Mouse (Mus musculus) liver, postnatal 0 days (tissue): ENCODE data around the gene Artn.

Experiments used
- CTCF ChIP-seq: sonication (generic); IDR thresholded peaks from 2 replicates; pipeline ENCODE4 v1.5.1; 2016; ENCODE audit warnings: antibody characterized with exemption, low read depth
- EP300 ChIP-seq: IDR thresholded peaks from 2 replicates; pipeline ENCODE4 v1.6.1; 2016; ENCODE audit warnings: antibody characterized with exemption, low read depth, mild to moderate bottlenecking

DNA sequence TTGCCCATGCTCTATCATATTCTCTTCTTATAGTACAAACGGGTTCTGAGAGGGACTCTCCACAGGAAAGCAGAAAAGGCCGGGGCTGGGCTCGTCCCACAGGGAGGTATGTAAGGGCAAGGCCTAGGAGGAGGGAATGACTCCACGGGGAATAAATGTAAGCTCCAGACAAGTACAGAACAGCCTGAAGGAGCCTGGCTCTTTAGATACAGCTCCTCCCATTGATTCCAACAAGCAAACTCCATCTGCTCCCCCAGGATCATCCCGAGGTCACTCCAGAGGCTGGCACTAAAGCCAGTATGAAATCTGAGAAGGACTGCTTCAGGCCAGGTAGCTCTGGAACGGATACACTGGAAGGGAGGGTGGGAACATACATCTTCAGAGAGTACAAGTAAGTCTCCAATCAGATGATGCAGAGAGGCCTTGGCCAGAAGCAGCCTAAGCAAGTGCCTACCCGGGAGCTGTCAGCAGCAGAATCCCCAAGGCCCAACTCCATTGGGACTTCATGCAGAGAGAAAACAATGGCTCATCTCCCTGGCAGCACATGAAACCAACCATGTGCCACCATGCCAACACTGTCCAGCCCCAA, 16.8 kb downstream of the Artn start:
- TF ChIP-seq EP300 (no peak), CTCF (no peak)
